In genomic region chr1:107512194-107513138, GRCm38 (mm10) we compare ENCODE assay signal across 25 mouse cellular contexts. TPM values are rescaled to one million over a fixed set of nuclear protein-coding genes. Genes with fewer than 3 reads are reported as not detected.
DNase-seq lines count a peak whose midpoint lies in the region; ATAC-seq and TF ChIP-seq lines count a peak whose summit lies in the region.
"Had no signal": no experiment of that assay in that cellular context is flagged by ENCODE, and none has a peak within 500 bp of the region (broad histone marks: within the 10 kb centered on the region; RNA-seq: fewer than 3 reads in every experiment).

No protein-coding gene starts in this region.

- peak; percentile 41; the same call in 1 of the 2 replicates for ATAC-seq in forebrain, embryonic 12.5 days (ENCODE audit: low FRiP score)
- ATAC-seq in forebrain, embryonic 11.5 days (replicated peaks; ENCODE audit: low FRiP score), result no peak
- ATAC-seq in midbrain, postnatal 0 days (ENCODE audit: low FRiP score), result no peak
- no peak for ATAC-seq in midbrain, embryonic 14.5 days (ENCODE audit: low FRiP score, low TSS enrichment)

- H3K4me2 ChIP-seq in forebrain, embryonic 12.5 days, result no peak overlapping the region
- no peak overlapping the region for H3K4me2 ChIP-seq in forebrain, embryonic 11.5 days (ENCODE audit: low read depth, low read length, severe bottlenecking)
- H3K4me2 ChIP-seq in midbrain, postnatal 0 days (ENCODE audit: low read depth, low read length, poor library complexity, severe bottlenecking), result no peak overlapping the region
- H3K4me2 ChIP-seq in midbrain, embryonic 14.5 days (ENCODE audit: low read length), result no peak overlapping the region
- H3K4me2 ChIP-seq: embryonic facial prominence, embryonic 13.5 days; heart, embryonic 13.5 days; kidney, embryonic 15.5 days; liver, embryonic 11.5 days; midbrain, embryonic 12.5 days had no signal

- no peak overlapping the region for H3K9ac ChIP-seq in forebrain, embryonic 12.5 days
- no peak overlapping the region for H3K9ac ChIP-seq in forebrain, embryonic 11.5 days (ENCODE audit: low read length)
- no peak overlapping the region for H3K9ac ChIP-seq in midbrain, postnatal 0 days (replicated peaks; ENCODE audit: low read length, poor library complexity, severe bottlenecking)
- H3K9ac ChIP-seq in midbrain, embryonic 14.5 days (replicated peaks; ENCODE audit: low read length), result no peak overlapping the region
- H3K9ac ChIP-seq: embryonic facial prominence, embryonic 13.5 days; heart, embryonic 13.5 days; kidney, embryonic 15.5 days; midbrain, embryonic 12.5 days had no signal

- 61% methylated on average over 2 of the region's 2 CpGs for WGBS in forebrain, embryonic 12.5 days
- 71% methylated on average over 2 of the region's 2 CpGs for WGBS in forebrain, embryonic 11.5 days
- WGBS in midbrain, postnatal 0 days, result 76% methylated on average over 2 of the region's 2 CpGs
- WGBS in midbrain, embryonic 14.5 days, result 74% methylated on average over 2 of the region's 2 CpGs

- no peak for DNase-seq in forebrain, embryonic 11.5 days (ENCODE audit: low spot score)
- peak; percentile 16 for DNase-seq in midbrain, postnatal 0 days (ENCODE audit: low spot score)
- no peak for DNase-seq in midbrain, embryonic 14.5 days
- DNase-seq in cerebellum, adult 9-11 months, result peak; percentile 37
- DNase-seq in kidney, adult 8-10 months, result no peak
- DNase-seq in heart, adult 9 months (ENCODE audit: low spot score in 2 of 2), result no peak
- DNase-seq in embryo, embryonic 11 days, result no peak
- DNase-seq: heart, postnatal 36 days; layer of hippocampus, postnatal 36 days; lung, adult 2 months; lung, postnatal 36 days; right cerebral cortex, adult 18-20 months; thymus, postnatal 14 days had no signal

- H3K27me3 ChIP-seq in forebrain, embryonic 12.5 days, result no peaks in the 10 kb centered on the region
- no peaks in the 10 kb centered on the region for H3K27me3 ChIP-seq in forebrain, embryonic 11.5 days (ENCODE audit: control insufficient read depth, insufficient read depth, low read length)
- H3K27me3 ChIP-seq in midbrain, postnatal 0 days (ENCODE audit: insufficient read depth, low read length), result no peaks in the 10 kb centered on the region
- H3K27me3 ChIP-seq in midbrain, embryonic 14.5 days (ENCODE audit: control insufficient read depth, insufficient read depth, low read length), result no peaks in the 10 kb centered on the region
- H3K27me3 ChIP-seq: embryonic facial prominence, embryonic 13.5 days; heart, embryonic 13.5 days; kidney, embryonic 15.5 days; midbrain, embryonic 12.5 days had no signal

- H3K36me3 ChIP-seq in forebrain, embryonic 12.5 days (replicated peaks), result no peaks in the 10 kb centered on the region
- no peaks in the 10 kb centered on the region for H3K36me3 ChIP-seq in forebrain, embryonic 11.5 days (ENCODE audit: control insufficient read depth, insufficient read depth, low read length)
- H3K36me3 ChIP-seq in midbrain, postnatal 0 days (ENCODE audit: insufficient read depth, low read length), result no peaks in the 10 kb centered on the region
- no peaks in the 10 kb centered on the region for H3K36me3 ChIP-seq in midbrain, embryonic 14.5 days (ENCODE audit: control insufficient read depth, insufficient read depth, low read length)
- H3K36me3 ChIP-seq: embryonic facial prominence, embryonic 13.5 days; heart, embryonic 13.5 days; kidney, embryonic 15.5 days; limb, embryonic 10.5 days; midbrain, embryonic 12.5 days had no signal

- H3K4me3 ChIP-seq in forebrain, embryonic 12.5 days (replicated peaks), result no peak overlapping the region
- H3K4me3 ChIP-seq in forebrain, embryonic 11.5 days (ENCODE audit: low read depth, low read length), result no peak overlapping the region
- H3K4me3 ChIP-seq in midbrain, postnatal 0 days (ENCODE audit: low read depth, low read length), result no peak overlapping the region
- H3K4me3 ChIP-seq in midbrain, embryonic 14.5 days (replicated peaks; ENCODE audit: low read depth, low read length), result no peak overlapping the region
- H3K4me3 ChIP-seq: embryonic facial prominence, embryonic 13.5 days; heart, embryonic 13.5 days; kidney, embryonic 15.5 days; limb, embryonic 10.5 days; midbrain, embryonic 12.5 days; myocyte had no signal

- H3K9me3 ChIP-seq in forebrain, embryonic 12.5 days, result no peaks in the 10 kb centered on the region
- no peaks in the 10 kb centered on the region for H3K9me3 ChIP-seq in forebrain, embryonic 11.5 days (ENCODE audit: control insufficient read depth, low read length)
- H3K9me3 ChIP-seq in midbrain, postnatal 0 days (ENCODE audit: low read length), result no peaks in the 10 kb centered on the region
- H3K9me3 ChIP-seq in midbrain, embryonic 14.5 days (ENCODE audit: control insufficient read depth, low read length), result no peaks in the 10 kb centered on the region
- H3K9me3 ChIP-seq: embryonic facial prominence, embryonic 13.5 days; heart, embryonic 13.5 days; kidney, embryonic 15.5 days; limb, embryonic 10.5 days; midbrain, embryonic 12.5 days had no signal

- no peaks in the 10 kb centered on the region for H3K4me1 ChIP-seq in forebrain, embryonic 12.5 days
- H3K4me1 ChIP-seq in forebrain, embryonic 11.5 days (replicated peaks; ENCODE audit: control insufficient read depth, insufficient read depth, low read length), result no peaks in the 10 kb centered on the region
- H3K4me1 ChIP-seq in midbrain, postnatal 0 days (ENCODE audit: insufficient read depth, low read length), result no peaks in the 10 kb centered on the region
- no peaks in the 10 kb centered on the region for H3K4me1 ChIP-seq in midbrain, embryonic 14.5 days (ENCODE audit: control insufficient read depth, insufficient read depth, low read length)
- H3K4me1 ChIP-seq: embryonic facial prominence, embryonic 13.5 days; heart, embryonic 13.5 days; kidney, embryonic 15.5 days; limb, embryonic 10.5 days; midbrain, embryonic 12.5 days had no signal

- no peak for TF ChIP-seq CTCF in midbrain, postnatal 0 days (IDR thresholded peaks at IDR 0.05)

- H3K27ac ChIP-seq in forebrain, embryonic 12.5 days, result no peak overlapping the region
- H3K27ac ChIP-seq in forebrain, embryonic 11.5 days (ENCODE audit: low read depth, low read length), result no peak overlapping the region
- no peak overlapping the region for H3K27ac ChIP-seq in midbrain, postnatal 0 days (ENCODE audit: low read depth, low read length)
- no peak overlapping the region for H3K27ac ChIP-seq in midbrain, embryonic 14.5 days (replicated peaks; ENCODE audit: low read depth, low read length)
- H3K27ac ChIP-seq: embryonic facial prominence, embryonic 13.5 days; heart, embryonic 13.5 days; kidney, embryonic 15.5 days; limb, embryonic 10.5 days; midbrain, embryonic 12.5 days; stomach, postnatal 0 days had no signal

RNA-seq across cellular contexts. Expression of gene Serpinb2, which starts 1.2 kb away (rescaled TPM):
- 0.77 and 1.1 TPM in 2 replicates for polyA plus RNA-seq in forebrain, embryonic 12.5 days (2016; fragmentation: Nextera tagmentation; extraction: Ambion mirVana)
- 0.33 and 0.39 TPM in 2 replicates for polyA plus RNA-seq in forebrain, embryonic 11.5 days (2014; fragmentation: Nextera tagmentation; extraction: Ambion mirVana)
- total RNA-seq in midbrain, postnatal 0 days (2014; rRNA removed), result 0.22 TPM in 1 of 2 replicates, not detected in the other
- 0.07 and 0.22 TPM in 2 replicates for polyA plus RNA-seq in midbrain, postnatal 0 days (2015; fragmentation: Nextera tagmentation; extraction: Ambion mirVana)
- not detected in 2 replicates for polyA plus RNA-seq in midbrain, embryonic 14.5 days (2014; fragmentation: Nextera tagmentation; extraction: Ambion mirVana)
- total RNA-seq: layer of hippocampus, postnatal 36 days; MEL had no signal
- polyA plus RNA-seq: cortical plate, adult 2 months; heart, embryonic 13.5 days; intestine, embryonic 14.5 days; midbrain, embryonic 12.5 days had no signal

Comparison
In these comparisons a context has a peak if more than half of its experiments do, and no peak if none do; other contexts are left out.
1. DNase-seq: peak in midbrain, postnatal 0 days (single experiment) and cerebellum, adult 9-11 months (single experiment); none in forebrain, embryonic 11.5 days (single experiment), midbrain, embryonic 14.5 days (single experiment), kidney, adult 8-10 months (0 of 2), heart, adult 9 months (0 of 2) and embryo, embryonic 11 days (single experiment).